Mouse (Mus musculus) embryo, embryonic 10.5 days (tissue): ENCODE results near the gene Ppcdc.
"Not testable (repeated sequence)": the region's sequence is repeated elsewhere in the genome, so short reads cannot be mapped to it uniquely, and the experiment has no call there.

Experiments
- DNase-seq: peaks from one replicate; pipeline ENCODE4 v3.0.0-alpha.2; 2015; ENCODE audit warnings: low spot score

Ppcdc gene

DNA sequence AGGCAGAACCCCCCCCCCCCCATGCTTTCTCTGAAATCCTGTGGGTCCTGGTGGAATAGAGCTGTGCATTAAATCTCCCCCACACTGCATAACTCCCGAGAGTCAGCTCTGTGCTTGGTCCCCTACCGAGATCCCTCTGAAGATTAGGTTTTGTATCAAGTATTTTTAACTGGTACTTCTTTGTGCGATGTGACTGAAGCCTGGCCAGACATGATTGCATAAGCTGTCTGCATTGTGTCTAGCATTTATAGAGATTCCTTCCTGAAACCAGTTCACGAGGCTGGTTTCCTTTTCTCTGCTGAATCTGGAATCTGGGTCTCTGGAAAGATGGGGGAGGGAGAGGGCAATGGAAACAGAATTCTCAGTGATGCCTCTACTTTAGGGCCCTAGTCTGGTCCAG is 11.5 kb downstream of the Ppcdc start:
- no peak for DNase-seq

DNA sequence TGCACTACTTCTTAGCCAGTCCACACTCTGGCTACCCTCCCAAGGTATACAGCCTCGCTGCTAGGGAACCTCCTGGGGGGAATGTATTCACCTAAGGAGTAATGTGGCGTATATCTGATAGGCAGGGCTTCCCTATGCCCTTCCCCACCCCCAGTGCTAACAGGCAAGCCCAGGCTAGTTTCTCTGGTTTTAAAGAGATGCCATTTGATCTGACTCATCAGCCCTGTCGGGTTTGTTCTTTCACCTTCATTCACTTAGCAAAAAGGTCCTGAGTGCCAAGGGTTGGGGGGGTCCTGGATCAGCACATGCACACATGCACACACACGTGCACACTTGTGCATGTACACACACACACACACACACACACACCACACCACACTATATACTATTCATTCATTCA is 12.0 kb downstream of the Ppcdc start:
- DNase-seq, result no peak

GRCm38 (mm10) chr9:57427123-57427522 is 12.8 kb downstream of the Ppcdc start:
- DNase-seq, result not testable (repeated sequence)

DNA sequence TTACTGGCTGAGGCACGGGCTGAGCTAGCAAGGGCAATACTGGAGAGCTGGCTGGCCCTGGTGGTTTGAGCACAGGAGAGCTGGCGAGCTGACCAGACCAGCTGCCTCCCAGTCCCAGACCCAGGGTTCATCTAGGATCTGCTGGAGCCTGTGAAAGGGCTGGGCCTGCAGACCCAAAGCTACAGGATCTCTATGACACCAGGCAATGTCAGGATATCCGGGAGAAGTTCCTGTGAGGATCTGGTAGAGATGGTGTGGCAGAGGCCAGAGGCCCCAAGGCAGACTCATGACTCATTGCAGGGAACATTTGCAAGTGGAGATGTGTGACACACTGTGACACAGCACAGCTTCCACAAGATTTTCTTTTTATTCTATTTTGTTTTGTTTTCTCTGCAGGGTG is 14.8 kb downstream of the Ppcdc start:
- no peak for DNase-seq

DNA sequence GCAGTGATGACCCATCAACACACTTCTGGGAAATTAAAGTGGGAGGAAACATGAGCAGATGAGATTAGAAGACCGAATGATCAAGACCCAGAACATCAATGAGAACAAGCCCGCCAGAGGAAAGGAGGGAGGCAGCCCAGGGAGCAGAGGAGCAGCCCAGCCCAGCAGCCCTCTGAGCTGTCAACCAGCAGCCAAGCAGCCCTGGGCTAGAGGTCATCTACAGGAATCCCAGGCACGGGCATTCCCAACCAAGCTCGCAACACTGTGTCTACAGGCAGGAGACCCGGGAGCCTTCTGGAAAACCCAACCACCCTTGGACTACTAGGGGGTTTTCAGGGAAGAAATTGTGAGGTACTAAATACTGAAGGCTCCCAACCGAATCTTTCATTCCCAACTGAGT is 15.9 kb downstream of the Ppcdc start:
- DNase-seq, result no peak

- no peak for DNase-seq
Measured at GRCm38 (mm10) chr9:57421688-57422111, 18.2 kb downstream of the Ppcdc start.

DNA sequence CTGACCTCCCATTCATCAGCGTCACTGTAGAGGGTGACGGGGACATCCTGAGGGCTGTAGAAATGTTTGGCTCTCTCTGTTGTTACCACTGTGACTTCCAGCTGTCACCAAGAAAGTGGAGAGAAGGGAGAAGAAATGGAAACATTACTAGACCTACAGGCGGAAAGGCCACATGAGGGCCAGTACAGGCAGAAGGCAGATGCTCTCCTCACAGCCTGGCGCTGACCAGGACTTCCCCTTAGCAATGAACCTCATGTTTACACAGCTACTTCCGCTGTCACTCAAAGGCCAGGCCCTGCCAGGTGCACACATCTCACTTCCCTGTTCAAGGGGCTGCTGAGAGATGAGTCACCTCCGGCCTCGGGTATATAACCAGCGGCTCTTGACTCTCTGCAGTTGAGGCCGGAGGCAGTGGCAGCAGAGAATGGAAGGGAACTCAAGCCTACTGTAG is 18.8 kb downstream of the Ppcdc start:
- DNase-seq, result peak; percentile 61

DNA sequence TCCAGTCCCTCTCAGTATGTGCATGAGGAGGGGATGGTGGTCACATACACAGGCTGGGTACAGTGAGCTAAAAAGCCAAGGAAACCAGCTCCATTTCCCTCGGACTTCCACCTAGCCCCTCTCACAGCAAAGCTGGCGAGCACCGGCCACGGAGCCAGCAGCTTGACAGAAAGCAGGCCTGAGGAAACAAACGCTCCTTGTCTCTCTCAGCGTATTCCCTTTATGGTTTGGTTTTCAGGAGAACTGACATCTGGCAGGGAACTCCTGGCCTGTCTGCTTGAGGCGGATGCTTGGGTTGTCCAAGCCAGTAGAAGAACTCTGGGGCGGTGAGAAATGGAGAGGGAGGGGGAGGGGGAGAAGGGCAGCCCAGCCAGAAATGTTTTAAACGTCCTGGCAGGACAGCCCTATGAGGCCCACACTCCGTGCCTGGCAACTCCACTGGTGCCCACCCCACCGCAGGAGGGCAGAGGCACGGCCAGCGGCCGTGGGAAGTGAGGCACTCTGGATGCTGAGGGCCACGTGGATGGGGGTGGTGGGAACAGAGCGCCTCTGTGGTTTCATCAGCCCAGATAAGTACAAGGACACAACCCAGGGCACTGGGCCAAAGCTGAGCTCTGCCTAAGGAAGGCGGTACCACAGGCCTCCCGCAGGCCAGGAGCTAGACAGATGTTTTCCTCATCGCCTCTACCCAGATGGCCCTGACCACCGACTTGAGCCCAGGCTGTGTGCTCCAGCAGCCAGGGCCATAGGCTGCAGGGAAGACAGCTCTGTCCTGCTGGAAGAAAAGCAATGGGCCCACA is 19.4 kb downstream of the Ppcdc start:
- DNase-seq, result peak; percentile 58

GRCm38 (mm10) chr9:57419521-57420267 is 20.2 kb downstream of the Ppcdc start:
- no peak for DNase-seq

DNA sequence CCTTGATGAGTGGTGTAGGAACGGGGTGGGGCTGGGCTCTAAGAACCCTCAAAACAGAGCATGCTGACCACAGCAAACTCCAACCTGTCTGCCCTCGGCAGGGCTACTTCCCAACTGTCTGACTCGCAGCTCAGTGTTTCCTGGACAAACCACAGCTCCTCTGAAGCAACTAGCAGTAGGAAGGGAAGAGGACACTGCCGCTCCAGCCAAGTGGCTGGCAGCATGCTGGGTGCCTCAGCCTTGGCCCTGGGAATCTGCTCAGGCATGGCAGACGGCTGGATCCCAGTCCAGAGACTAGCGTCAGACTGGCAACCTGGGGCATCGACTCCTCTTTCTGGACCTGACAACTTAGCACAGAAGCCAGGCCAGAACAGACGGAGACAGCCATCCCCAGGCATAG is 22.6 kb downstream of the Ppcdc start:
- DNase-seq, result no peak

GRCm38 (mm10) chr9:57407120-57407905 is 32.6 kb downstream of the Ppcdc start:
- no peak for DNase-seq

- no peak for DNase-seq
Measured at GRCm38 (mm10) chr9:57406395-57406794, 33.5 kb downstream of the Ppcdc start.

DNA sequence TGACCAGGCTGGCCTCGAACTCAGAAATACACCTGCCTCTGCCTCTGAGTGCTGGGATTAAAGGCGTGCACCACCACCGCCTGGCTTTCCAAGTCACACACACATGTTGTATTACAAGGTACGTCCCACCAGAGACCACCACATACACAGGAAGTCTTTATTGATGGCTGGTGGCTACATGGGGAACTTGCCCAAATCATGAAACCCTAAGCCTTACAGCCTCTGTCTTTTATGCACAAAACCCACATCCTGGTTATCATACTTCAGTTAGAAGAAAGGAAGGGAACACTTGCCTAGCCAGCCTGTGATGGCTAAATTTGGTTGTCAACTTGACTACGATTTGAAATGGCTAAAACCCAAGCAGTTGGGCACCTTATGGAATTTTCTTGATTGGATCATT is 35.9 kb downstream of the Ppcdc start:
- no peak for DNase-seq

DNA sequence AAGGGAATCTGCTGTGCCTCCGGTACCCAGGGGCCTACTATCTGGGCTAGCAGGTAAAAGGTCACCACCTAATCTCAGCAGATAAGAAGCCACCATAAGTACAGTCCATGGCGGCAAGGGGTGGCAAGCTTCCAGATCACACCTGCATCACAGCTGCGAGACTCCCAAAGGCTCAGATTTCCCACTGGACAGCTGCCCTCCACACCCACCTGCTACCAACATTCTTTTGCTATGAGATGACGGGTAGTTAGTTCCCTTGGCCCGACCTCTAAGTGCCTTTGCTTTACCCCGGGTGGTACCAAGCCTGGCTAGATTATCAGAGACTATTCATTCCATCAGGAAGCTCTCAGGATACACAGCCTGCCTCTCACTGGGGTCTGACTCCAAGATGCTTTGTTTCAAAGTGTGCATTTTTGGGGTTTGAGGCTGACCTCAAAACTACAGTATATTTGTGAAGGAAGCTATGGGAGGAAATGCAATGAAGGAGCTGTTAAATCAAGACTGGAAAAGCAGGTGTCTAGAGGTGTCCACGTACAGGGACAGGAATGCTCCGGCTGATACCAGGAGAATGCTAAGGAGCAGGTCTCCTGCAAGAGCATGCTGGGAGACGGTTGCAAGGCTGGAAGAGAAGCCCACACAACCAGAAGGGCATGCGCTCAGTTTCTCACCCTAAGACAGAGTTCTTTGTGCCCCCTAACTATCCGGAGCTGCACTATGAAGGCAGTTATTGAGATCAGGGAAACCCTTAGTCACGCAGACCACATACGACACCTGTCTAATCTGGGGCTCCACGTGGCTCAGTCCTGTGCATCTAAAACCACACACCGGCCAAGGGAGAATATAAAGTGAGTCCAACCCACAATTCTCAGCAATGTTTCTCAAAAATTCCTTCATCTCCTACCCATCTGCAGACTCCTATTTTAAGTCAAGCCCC is 37.3 kb downstream of the Ppcdc start:
- DNase-seq, result no peak

- no peak for DNase-seq
Measured at GRCm38 (mm10) chr9:57398773-57399172, 41.2 kb downstream of the Ppcdc start.

- DNase-seq, result no peak
Measured at GRCm38 (mm10) chr9:57392892-57393291, 47.0 kb downstream of the Ppcdc start.

DNA sequence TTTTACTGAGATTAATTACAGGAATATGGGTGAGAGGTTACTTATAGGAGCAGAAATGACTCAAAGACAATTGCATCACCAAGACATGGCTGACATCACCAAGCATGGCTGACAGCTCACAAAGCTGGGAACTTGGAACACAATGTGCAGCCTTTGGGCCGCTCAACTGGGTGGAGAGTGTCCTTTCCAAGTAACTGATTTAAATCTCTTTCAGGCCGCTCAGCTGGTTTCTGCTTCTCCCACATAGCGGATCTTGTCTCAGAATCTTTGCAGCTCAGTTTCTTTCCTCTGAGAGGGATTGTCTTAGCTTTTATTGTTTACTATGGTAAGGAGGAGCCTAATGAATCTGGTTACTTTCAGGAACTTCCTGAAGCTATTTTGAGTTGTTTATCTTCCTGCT is 49.1 kb downstream of the Ppcdc start:
- no peak for DNase-seq

- no peak for DNase-seq
Measured at GRCm38 (mm10) chr9:57389131-57389530, 50.8 kb downstream of the Ppcdc start.

DNA sequence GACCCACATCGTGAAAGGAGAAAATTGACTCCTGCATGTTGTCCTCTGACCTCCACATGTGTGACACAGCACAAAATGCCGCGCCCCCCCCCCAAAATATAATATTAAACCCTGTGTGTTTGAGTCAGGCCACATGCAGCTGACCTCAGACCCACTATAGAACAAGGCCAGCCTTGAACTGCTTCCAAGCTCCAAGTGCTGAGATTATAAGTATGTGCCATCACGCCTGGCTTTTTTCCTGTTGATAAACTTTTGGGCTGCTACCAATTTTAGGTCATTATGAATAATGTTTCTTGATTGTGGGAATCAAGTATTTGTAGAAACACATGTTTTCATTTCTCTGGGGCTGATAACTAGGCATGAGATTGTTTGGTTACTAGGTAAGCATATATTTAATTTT is 53.0 kb downstream of the Ppcdc start:
- no peak for DNase-seq

GRCm38 (mm10) chr9:57384621-57385020 is 55.3 kb downstream of the Ppcdc start:
- no peak for DNase-seq

DNA sequence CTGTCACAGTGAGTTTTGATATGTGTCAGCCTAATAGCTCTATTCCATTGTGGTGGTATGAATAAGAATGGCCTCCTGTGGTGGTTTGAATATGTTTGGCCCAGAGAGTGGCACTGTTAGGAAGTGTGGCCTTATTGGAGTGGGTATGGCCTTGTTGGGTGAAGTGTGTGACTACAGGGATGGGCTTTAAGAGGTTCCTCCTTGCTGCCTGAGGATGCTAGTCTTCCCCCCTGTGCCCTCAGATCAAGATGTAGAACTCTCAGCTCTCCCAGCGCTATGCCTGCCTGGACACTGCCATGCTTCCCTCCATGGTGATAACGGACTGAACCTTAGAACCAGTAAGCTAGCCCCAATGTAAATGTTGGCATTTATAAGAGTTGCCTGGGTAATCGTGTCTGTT is 78.9 kb downstream of the Ppcdc start:
- DNase-seq, result no peak
